Mouse (Mus musculus): Measurements from ENCODE around the gene Tet1. TPM values are rescaled to one million over a fixed set of nuclear protein-coding genes. Genes with fewer than 3 reads are reported as not detected.
"Not testable (repeated sequence)": the region's sequence is repeated elsewhere in the genome, so short reads cannot be mapped to it uniquely, and the experiment has no call there.

Tet1 gene
- polyA plus RNA-seq, 1 experiment from 2014 or later, result 39.5 TPM

- ATAC-seq; H3K9me3 ChIP-seq (ENCODE audit: control insufficient read depth, low read length); H3K9ac ChIP-seq (ENCODE audit: low read depth, low read length); H3K4me1 ChIP-seq (ENCODE audit: control insufficient read depth, insufficient read depth, low read depth, low read length); H3K4me3 ChIP-seq (ENCODE audit: low read length); H3K27ac ChIP-seq (ENCODE audit: low read depth, low read length); H3K27me3 ChIP-seq (replicated peaks; ENCODE audit: control insufficient read depth, insufficient read depth, low read length); H3K4me2 ChIP-seq (ENCODE audit: low read length): not testable (repeated sequence)
- 93% methylated on average over 1 of the region's 1 CpGs for WGBS
- H3K36me3 ChIP-seq (ENCODE audit: control insufficient read depth, insufficient read depth, low read length), result peaks cover 51% of the 10 kb centered on the region
Observed at GRCm38 (mm10) chr10:62781776-62782175, 127.0 kb downstream of the Tet1 start.

Other genes starting within 250 kb of the Tet1 start
- 3.5 and 4.3 TPM in 2 replicates for gene Stox1, start 182.9 kb downstream of the Tet1 start, polyA plus RNA-seq (2015; fragmentation: Nextera tagmentation; extraction: Ambion mirVana)
- 86.0 and 95.9 TPM in 2 replicates for gene Ccar1, start 116.7 kb downstream of the Tet1 start, polyA plus RNA-seq (2015; fragmentation: Nextera tagmentation; extraction: Ambion mirVana)
- gene Slc25a16, start 11.6 kb upstream of the Tet1 start, polyA plus RNA-seq (2015; fragmentation: Nextera tagmentation; extraction: Ambion mirVana), result 15.0 and 15.6 TPM in 2 replicates
- 4.0 and 5.1 TPM in 2 replicates for gene Dna2, start 38.0 kb upstream of the Tet1 start, polyA plus RNA-seq (2015; fragmentation: Nextera tagmentation; extraction: Ambion mirVana)
- 53.9 and 68.0 TPM in 2 replicates for gene Rufy2, start 71.2 kb upstream of the Tet1 start, polyA plus RNA-seq (2015; fragmentation: Nextera tagmentation; extraction: Ambion mirVana)
- 114 and 121 TPM in 2 replicates for gene Hnrnph3, start 115.2 kb upstream of the Tet1 start, polyA plus RNA-seq (2015; fragmentation: Nextera tagmentation; extraction: Ambion mirVana)
- gene Pbld2, start 115.3 kb upstream of the Tet1 start, polyA plus RNA-seq (2015; fragmentation: Nextera tagmentation; extraction: Ambion mirVana), result 0.68 and 0.94 TPM in 2 replicates
- 0.44 and 0.75 TPM in 2 replicates for gene Pbld1, start 151.2 kb upstream of the Tet1 start, polyA plus RNA-seq (2015; fragmentation: Nextera tagmentation; extraction: Ambion mirVana)
- 3.0 TPM in 2 replicates for gene Atoh7, start 190.7 kb upstream of the Tet1 start, polyA plus RNA-seq (2015; fragmentation: Nextera tagmentation; extraction: Ambion mirVana)

Data from hindbrain, embryonic 16.5 days (tissue).